Mouse (Mus musculus): ENCODE results near the gene Mpeg1.

The Mpeg1 gene

DNA sequence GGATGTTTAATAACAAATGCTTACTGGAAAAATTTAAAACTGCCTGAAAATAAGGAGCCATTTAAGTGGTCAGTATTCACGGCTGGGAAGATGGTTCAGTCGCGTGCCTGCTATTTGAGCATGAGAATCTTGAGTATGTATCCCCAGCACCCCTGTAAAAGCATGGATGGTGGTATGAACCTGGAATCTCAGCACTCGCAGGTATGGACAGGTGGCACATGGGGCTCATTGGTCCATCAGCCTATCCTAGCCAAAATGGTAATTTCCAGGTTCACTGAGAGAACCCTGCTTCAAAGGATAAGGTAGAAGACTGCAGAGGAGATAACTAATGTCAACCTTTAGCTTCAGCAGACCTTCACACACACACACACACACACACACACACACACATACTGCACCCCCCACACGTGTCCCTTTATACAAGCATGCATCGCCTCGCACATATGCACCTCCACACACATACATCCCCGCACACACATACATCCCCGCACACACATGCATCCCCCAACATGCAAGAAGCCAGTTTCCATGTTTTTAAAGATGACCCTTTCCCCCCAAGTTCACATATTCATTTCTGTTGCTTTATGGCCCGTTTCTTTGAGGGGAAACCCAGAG is 5.1 kb downstream of the Mpeg1 start:
- DNase-seq (ENCODE audit: low spot score in 2 of 2) = no peak

DNA sequence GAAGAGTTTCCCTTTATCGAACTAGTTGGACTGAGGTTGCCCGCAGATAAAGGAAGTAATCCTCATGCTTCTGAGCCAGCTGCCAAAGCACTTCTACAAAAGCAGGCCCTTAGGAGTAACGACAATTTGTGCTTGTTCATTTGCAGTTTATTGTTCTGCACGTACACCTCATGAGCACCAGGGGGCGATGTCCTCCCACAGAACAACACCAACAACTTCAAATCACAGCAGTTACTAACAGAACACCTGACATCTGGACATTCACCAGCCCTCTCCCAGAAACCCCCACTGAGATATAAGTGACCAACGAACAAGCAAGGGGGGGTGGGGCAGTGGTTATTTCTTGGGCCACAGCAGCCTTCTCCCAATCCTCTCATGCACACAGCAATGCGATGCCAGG is 5.6 kb downstream of the Mpeg1 start:
- peak; percentile 55 to 75 for DNase-seq (ENCODE audit: low spot score in 2 of 2)

DNA sequence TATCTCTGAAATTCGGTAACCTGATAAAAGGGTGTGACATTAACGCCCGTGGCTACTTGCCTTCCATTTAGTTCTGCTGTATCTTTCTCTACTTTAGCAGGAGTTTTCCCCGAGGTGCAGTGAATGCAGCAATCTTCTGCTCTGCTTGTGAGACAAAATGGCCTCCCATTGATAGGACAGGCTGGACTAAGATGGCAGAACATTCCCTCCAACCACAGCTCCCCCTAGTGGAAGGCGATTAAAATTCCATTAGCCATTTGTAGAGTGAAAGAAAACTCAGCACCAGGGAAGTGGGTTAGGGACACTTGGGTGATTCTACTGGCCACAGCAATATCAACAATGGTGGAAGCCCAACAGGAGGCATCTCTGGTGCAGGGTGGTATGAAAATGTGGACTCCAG is 6.9 kb downstream of the Mpeg1 start:
- no peak for DNase-seq (ENCODE audit: low spot score in 2 of 2)

DNA sequence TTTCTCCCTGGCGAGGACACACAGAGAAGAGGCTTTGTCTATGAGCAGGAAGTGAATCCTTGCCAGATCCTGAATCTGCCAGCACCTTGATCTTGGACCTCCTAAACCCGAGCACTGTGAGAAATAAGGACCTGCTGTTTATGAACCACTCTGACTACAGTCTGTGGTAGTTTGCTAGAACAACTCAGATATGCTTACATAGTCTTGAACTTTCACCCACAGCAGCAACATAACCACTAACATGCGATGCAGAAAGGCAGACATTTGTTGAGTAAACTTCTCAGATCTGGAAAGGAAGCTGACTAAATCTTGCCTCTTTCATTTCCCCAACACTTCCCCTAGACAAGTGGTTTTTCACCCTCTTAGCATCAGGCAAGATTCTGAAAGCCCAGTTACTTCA is 11.3 kb downstream of the Mpeg1 start:
- DNase-seq (ENCODE audit: low spot score in 2 of 2) = no peak

DNA sequence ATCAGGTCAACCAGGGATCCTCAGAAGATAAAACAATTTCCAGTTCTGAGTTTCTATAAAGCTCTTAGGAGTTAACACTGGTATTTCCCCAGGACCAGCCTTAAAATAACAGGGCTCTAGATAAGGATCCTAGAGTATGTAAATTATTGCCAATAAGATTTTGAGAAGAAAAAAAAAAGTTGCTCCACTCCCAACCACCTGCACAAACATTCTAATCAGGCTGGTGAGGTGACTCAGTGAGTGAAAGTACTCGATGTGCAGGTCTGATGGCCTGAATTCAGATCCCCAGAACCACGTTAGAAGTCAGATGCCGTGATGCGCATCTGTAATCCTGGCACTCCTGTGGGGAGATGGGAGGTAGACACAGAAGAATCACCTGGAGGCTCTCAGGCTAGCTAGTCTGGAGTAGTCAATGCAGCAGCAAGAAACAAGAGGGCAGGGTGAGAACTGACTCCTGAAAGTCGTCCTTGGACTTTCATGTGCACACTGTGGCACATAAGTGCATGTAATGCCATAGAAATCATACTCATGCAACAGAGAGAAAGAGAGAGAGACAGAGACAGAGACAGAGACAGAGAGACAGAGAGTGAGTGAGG is 11.9 kb downstream of the Mpeg1 start:
- DNase-seq (ENCODE audit: low spot score in 2 of 2) = no peak

DNA sequence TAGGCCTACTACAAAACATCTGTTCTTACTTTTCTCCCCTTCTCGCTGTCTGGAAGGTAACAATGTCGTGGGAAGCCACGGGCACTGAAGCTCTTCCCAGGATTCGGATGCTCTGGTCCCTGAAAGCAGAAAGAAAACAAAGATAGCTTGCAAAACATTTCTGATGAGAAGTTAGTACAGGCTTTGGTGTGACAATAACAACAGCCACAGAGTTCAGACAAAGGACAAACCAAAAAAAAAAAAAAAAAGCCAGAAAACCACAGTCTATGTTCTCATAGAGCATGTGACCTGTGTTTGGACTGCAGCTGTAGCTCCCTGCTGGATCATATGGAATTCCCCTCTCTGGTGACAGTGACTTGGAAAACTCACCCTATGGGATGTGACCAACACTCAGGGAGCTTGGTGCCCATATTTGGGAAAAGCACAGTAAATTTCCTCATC is 12.6 kb downstream of the Mpeg1 start:
- DNase-seq (ENCODE audit: low spot score in 2 of 2) = no peak

DNA sequence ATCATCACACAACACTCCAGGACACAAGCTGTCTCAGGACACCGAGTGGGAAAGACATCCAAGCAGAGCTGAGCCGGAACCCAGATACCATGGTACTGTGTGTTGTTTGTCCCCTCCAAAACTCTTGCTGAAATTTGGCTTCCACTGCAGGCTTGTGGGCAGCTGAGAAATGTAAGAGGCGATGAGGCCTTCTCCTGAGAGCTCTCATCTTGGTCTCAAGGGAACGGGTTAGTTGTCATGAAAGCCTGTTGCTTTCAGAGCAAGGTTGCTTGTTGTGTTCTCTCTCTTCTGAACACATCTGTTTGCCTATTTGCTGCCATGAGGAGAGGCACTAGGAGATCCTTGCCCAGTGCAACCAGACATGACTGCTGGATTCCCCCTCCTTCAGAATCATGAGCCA is 13.4 kb downstream of the Mpeg1 start:
- no peak for DNase-seq (ENCODE audit: low spot score in 2 of 2)

DNA sequence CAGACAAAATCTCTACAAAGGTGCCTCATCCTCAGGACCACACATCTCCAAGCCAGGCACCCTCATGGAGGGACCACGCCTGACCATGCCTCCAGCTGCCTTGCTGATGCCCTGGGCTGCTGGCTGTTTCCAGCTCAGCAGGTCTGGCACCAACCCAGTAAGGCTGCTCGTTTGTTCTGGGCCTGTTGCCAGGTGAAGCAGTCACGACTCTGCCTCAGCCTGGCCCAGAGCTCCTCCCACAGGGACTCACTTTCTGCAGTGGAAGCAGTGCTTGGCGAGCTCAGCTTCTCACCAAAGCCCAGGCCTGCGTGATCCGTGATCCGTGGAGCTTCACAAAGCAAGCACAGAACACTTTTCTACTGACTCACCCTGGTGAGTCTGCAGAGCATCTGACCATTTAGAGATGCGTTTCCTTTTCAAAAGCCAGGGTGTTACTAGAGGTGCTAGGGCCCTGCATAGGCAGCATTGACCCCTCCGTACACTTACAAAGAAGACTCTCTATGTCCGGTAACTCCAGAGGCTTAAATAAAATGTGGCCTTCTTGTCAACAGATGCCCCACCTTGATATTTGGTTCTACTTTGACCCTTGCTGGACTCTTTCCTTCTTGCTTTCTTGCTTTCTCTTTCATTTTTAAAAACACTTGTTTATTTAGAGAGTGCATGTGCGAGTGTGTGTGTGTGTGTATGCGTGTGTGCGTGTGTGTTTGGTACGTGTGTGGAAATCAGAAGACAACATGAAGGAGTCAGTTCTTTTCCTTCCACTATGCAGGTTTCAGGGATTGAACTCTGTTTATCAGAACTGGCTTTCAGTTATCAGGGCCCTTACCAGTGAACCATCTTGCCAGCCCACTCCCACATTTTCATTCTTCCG is 15.0 kb downstream of the Mpeg1 start:
- peak; percentile 89 to 95 for DNase-seq (ENCODE audit: low spot score in 2 of 2)

DNA sequence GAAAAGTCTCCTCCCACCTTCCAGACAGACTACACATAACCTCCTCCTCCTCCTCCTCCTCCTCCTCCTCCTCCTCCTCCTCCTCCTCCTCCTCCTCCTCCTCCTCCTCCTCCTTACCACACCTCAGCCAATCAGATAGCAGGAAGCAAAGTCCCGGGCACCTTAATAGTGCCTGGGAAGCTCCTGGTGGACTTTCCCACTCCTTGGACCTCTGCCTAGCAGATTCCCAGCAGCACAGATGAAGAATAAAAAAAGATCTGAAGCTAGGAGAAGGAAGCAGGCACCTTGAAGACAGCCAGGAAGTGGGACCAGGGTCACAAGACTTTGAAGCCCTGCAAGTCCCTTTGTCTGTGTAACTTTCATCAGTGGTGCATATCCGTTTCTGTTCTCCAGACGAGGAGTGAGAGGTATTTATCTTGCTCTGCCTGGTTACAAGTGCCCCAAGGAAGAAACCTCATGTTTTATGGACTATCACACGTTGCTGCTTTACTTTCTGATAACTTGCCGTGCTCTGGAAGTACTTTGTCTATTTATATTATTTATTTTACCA is 16.2 kb downstream of the Mpeg1 start:
- DNase-seq (ENCODE audit: low spot score in 2 of 2) = no peak

DNA sequence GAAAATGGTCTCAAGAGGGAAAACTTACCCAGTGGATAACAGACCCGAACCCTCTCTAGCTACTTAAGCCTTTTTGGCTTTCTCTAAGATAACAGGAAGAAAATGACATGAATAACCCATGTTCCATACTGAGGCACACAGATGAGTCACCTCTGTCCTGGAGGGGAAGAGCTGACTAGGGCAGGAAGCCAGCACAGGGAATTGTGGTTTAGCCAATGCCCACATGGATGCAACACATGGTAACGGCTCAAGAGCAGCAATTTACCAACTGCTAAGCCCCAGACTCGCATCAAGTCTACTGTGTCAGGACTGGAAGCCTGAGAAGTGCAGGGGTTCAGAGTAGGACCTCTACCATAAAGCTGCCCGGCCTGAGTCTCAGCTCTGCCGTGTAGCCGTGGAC is 17.8 kb downstream of the Mpeg1 start:
- DNase-seq (ENCODE audit: low spot score in 2 of 2) = no peak

DNA sequence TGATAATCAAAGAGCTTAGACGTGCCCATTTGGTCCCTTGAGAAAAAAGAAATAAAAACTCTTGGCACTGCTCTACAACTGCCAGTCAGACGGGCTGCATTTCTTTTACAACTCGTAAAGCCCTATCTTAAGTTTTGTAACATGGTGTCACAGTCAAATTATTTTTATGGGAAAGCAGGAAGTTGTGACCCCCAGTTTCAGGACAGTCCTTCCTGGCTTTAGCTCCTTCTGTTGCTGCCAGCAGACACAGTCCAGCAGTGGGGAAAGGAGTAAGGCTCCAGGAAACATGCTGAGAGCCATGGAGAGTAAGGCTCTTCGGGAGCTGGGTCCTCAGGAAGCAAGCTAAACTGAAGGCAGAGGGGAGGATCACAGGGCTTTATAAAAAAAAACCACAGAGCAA is 23.2 kb downstream of the Mpeg1 start:
- DNase-seq (ENCODE audit: low spot score in 2 of 2) = no peak

DNA sequence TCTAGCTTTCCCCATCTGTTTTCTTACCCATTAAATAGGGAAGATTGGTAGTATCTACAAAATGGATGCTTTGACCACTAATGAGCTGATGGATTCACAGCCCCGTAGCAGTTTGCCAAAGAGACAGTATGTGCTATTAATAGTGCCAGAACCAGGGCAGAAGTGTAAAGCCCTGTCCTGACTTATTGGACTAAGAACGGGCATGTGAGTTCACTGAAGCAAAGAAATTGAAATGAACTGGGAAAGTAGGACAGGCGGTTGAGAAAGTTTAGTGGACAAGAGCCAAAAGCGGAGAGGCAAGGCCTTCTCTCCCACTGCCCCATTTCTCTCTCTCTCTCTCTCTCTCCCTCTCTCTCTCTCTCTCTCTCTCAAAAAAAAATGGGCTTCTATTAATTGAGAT is 23.6 kb downstream of the Mpeg1 start:
- DNase-seq (ENCODE audit: low spot score in 2 of 2) = no peak

DNA sequence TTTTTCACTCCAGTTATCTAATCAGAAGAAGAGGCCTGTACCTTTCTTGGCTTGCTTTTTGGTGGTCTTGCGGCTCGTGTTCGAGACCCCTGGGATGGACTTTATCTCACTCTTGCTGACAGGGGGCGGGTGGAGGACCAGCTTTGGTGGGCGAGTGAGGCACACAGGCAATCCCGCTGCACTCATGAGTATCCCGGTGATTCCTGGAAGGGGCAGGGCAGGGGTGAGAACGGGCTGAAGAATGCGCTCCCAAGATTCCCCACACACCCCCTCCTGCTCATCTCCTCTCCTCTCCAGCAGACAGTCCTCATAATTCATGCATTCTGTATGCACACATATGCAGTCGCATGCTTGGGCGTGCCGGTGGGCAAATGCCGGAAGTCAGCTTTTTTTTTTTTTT is 24.6 kb downstream of the Mpeg1 start:
- no peak for DNase-seq (ENCODE audit: low spot score in 2 of 2)

DNA sequence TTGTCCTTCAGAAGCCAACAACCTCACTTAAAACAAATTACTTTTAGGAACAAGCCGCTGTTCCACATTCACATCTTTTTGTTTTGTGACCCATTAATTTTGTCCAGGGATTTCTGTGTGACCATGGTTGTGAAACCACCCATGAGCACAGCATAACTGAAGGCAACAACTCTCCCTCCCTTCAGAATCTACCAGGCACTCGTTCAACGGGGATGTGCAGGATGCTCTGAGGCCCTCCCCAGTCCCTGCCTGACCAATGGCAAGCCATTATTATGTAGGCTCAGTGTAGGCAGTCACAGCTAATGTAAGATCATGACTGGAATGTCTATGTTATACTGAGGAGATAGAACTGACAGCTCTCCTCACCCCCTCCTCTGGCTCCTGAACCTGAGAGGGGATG is 25.1 kb downstream of the Mpeg1 start:
- no peak for DNase-seq (ENCODE audit: low spot score in 2 of 2)

DNA sequence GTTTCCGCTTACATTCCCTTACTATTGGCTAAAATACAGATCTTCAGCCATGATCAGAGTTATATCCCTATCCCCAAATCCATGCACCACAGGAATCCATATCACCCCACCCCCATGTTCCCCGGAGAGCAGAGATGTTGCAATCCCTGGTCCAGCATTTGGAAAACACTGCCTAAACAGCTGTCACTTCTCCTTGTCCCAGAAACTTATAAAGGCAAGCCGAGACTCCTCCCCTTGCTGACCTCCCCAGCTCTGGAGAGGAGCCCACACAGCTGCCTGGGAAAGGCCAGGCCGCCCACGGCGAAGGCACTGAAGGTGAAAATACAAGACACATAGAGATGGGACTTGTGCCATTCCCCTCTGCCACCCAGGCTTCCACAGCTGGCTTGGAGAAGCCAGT is 26.3 kb downstream of the Mpeg1 start:
- no peak for DNase-seq (ENCODE audit: low spot score in 2 of 2)

DNA sequence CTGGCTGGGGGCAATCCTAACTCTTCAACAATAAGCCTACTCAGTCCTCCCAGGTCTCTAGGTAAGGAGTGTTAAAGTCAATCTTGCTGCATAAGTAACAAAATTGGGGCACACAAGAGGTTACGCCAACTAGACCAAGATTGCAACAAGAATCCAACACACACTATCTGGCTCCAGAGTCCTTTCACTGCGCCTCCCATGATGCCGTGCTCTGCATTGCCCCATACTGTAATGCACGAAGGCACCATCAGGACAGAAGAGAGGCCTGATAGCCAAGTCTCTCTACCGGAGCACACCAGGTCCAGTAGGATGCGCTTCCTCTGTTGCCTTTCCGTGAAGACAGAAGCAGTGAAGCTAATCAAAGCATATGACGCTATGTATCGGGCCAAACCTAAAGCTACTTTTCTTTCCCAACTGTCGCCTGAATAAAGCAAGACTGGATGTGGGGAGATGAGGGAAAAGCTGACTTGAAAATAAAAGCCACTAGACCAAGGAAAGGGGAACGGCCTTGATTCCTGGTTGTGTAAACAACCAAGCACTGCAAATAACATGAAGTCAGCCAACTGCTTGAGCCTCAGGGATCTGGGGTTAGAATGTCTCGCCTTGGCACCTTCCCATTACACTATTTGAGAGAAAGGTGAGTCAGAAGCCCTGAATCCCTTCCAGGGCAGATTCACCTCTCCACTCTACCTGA is 27.1 kb downstream of the Mpeg1 start:
- DNase-seq (ENCODE audit: low spot score in 2 of 2) = no peak

DNA sequence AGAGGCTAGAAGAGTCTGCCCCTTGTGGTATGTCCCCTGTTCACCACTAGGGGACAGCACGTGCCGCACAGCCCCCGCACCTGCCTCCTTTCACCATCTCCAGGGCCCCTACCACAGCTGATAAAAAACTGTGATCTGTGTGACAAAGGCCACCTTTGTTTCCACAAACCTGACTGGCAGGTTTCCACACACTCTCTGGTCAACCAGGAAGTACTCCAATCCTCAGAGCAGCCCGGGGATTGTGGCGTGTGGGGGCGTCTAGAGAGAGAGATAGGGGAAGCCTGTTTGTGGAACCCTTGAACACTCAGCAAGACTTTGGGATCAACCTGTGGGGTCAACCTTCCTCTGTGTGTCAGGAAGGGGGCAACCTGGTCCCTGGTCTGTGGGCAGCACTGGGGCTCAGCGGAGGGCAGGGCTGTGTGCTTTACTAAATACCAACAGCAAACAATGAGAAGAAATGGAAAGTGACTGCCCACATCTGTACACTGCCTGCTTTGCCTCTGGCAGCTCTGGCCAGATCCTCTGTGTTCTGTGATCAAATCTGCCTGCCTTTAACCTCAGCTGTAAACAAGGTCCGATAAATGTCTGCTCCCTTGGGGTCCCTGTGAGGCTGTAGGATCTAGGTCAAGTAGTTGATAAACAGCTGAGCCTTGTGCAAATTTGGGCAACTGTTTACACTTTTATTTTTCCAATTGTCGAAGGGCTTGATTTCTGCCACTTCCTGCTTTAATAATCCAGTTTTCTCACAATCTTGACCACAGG is 27.8 kb downstream of the Mpeg1 start:
- DNase-seq (ENCODE audit: low spot score in 2 of 2) = no peak

DNA sequence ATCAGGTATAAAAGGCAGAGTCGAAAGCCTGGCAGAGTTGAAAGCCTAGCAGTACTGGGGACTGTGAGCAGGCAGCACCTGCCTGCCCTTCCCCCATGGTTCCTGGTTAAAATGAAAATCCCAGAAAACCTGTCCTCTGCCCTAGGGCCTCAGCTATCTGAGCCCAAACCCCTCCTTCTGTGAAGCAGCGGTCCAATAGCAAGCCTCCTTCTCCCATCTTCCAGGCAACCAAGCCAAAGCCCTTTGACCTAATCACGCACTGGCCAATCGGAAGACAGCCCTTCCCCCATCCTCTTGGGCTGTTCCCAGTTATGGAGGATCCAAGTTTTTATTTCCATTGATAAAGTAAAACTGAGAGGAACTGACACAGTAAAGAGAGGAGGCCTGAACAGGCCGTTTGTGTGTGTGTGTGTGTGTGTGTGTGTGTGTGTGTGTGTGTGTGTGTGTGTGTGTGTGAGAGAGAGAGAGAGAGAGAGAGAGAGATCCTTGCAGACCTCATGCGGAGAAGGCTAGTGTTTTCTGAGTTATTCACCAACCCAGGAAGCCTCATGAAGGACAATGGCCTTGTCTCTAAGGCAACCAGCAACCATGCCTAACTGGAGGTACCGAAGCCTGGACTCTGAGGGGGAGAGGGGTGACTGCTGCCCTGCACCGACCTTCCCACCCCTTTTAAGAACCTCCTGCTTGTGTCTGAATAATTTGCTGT is 28.5 kb downstream of the Mpeg1 start:
- no peak for DNase-seq (ENCODE audit: low spot score in 2 of 2)

DNA sequence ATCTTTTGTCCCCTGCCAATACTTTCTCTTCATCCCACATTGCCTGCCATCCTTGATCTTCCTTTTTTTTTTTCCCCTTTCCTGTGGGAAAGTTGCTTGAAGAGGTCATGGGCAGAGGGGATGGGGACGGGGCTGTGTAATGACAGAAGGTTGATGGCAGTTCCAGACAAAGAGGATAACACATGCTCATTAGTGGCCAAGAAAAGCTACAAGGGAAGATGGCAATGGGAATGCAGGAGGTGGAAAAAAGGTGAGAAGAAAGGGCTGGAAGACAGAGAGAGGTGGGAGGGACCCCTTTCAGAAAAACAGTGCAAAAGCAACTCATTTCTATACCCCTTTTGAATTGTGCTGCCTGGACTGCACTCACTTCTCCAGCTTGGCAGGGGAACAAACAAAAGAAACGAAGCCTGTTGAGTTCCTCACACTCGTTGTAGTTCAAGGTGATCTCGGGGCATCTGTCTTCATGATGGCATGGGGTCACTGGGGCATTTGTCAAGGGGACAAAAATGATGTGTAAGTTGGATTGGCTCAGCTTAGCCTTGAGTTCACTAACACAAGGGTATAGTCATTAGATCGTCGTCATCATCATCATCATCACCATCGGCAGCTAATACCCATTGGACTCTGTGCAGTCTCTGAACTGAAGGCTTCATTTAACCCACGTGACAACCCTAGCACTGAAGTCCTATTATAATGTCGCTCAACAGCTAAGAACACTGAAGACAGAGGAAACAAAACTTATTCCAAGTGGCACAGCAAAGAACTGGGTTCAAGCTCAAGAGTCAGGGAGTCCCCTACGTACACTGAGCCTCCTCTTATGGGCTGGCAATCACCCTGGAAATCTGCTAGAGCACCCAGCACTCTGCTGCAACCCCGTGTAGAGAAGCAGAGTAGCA is 29.3 kb downstream of the Mpeg1 start:
- DNase-seq (ENCODE audit: low spot score in 2 of 2) = no peak

DNA sequence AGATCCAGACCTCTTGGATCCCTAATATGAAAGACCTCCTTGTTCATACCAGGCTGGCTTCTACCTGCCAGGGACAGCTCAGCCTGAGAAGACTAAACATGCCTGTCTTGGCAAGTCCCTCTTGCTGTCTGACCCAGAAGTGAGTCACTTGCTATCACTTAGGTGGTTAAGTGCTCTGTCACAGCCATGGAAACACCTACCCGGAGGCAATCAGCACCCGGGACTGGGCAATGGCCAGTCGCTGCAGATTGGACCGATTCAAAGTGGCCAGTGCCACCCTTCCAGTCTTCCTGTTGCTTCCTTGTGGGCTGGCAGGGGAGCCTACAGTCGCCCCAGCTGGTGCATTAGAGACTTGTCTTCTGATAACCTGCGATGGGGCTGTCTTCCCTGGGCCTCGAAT is 31.1 kb downstream of the Mpeg1 start:
- no peak for DNase-seq (ENCODE audit: low spot score in 2 of 2)
